Mouse (Mus musculus): Measurements from ENCODE around the gene Vmn2r13. TPM values are rescaled to one million over a fixed set of nuclear protein-coding genes. Genes with fewer than 3 reads are reported as not detected.

The Vmn2r13 gene
- polyA plus RNA-seq, 1 experiment from 2014 or later = not detected

Other genes with a start within 250 kb of the Vmn2r13 start
- not detected in 2 replicates for gene Vmn2r10, start 185.7 kb downstream of the Vmn2r13 start, polyA plus RNA-seq (2014; fragmentation: Nextera tagmentation; extraction: Ambion mirVana)
- gene Vmn2r11, start 132.6 kb downstream of the Vmn2r13 start, polyA plus RNA-seq (2014; fragmentation: Nextera tagmentation; extraction: Ambion mirVana) = not detected in 2 replicates
- not detected in 2 replicates for gene Vmn2r12, start 94.2 kb downstream of the Vmn2r13 start, polyA plus RNA-seq (2014; fragmentation: Nextera tagmentation; extraction: Ambion mirVana)
- not detected in 2 replicates for gene Vmn2r14, start 32.5 kb upstream of the Vmn2r13 start, polyA plus RNA-seq (2014; fragmentation: Nextera tagmentation; extraction: Ambion mirVana)
- gene Vmn2r15, start 105.4 kb upstream of the Vmn2r13 start, polyA plus RNA-seq (2014; fragmentation: Nextera tagmentation; extraction: Ambion mirVana) = not detected in 2 replicates
- not detected in 2 replicates for gene Vmn2r16, start 138.0 kb upstream of the Vmn2r13 start, polyA plus RNA-seq (2014; fragmentation: Nextera tagmentation; extraction: Ambion mirVana)
- gene Vmn2r17, start 227.5 kb upstream of the Vmn2r13 start, polyA plus RNA-seq (2014; fragmentation: Nextera tagmentation; extraction: Ambion mirVana) = not detected in 2 replicates

All from liver, embryonic 11.5 days (tissue).